Mouse (Mus musculus) megakaryocyte progenitor cell, adult 5-6 weeks (primary cell): ENCODE results near the gene Gm28048. TPM values are rescaled to one million over a fixed set of nuclear protein-coding genes. Genes with fewer than 3 reads are reported as not detected.

Experiments used
- ATAC-seq: replicated peaks from 2 replicates; pipeline ENCODE4 v1.8.0; 2016; ENCODE audit warnings: mild to moderate bottlenecking, moderate TSS enrichment, inconsistent platforms; ENCODE audit not compliant: poor library complexity
- total RNA-seq, 2 experiments: library from RNA; stranded (forward) in 1 of 2; stranded (reverse) in 1 of 2; fragments of 157-497, 149-512 nt in 1 of 2; fragments of 200-1000 nt in 1 of 2; gene quantifications; 2 replicates each; pipeline versions ENCODE4 v1.2.3 to v1.2.4; 2015 to 2017

Gene Gm28048
- total RNA-seq, 2 experiments from 2014 or later = 52.7 to 77.6 TPM

GRCm38 (mm10) chr11:22864305-22865060 lies 117.4 kb downstream of the Gm28048 start:
- ATAC-seq = peak; percentile 38

DNA sequence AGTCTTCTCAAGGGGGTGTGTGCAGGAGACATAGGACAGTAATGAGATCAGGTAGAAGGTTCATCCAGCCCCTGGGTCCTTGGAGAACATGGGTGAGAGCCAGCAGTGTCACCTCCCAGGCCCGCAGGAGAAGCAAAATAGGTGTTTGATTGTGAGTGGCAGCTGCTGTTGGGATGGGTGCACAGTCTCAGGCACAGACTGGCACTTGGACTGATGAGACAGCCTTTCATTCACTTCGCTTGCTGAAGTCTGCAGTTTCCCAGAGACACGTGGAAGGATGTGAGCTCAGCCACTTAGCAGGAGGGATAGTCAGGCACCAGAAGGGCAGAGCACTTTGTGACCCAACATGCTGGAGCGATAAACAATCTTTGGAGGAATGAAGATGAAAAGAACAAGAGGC lies 118.3 kb downstream of the Gm28048 start:
- no peak for ATAC-seq

DNA sequence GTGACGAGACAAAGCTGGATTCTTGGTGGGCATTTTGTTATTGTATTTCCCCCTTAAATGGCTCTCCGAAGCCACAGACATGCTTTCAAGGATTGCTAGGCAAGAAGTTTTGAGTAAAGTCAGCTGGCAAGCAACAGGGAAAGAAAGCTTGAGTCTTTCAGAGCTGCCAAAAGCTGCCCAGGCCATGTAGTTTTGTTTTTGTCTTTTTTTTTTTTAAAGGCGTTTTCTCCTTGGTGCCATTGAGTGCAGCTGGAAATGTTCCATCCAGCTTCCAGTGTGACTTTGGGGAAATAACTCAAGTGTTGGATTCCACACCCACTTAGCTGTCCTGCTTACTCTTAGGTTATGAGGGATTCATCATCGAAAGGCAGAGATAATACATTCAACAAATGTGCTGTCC lies 120.6 kb downstream of the Gm28048 start:
- no peak for ATAC-seq

GRCm38 (mm10) chr11:22860335-22861227 lies 121.3 kb downstream of the Gm28048 start, which contains the start of gene B3gnt2:
Gene B3gnt2 (minus strand): TSS chr11:22860961.
- peak; percentile 9 for ATAC-seq

GRCm38 (mm10) chr11:22859633-22860334 lies 122.1 kb downstream of the Gm28048 start:
- peak; percentile 59 for ATAC-seq

GRCm38 (mm10) chr11:22859301-22859632 lies 122.6 kb downstream of the Gm28048 start:
- peak; percentile 4 for ATAC-seq

- peak; percentile 10 for ATAC-seq
Measured at GRCm38 (mm10) chr11:22858441-22859300, 123.2 kb downstream of the Gm28048 start.

DNA sequence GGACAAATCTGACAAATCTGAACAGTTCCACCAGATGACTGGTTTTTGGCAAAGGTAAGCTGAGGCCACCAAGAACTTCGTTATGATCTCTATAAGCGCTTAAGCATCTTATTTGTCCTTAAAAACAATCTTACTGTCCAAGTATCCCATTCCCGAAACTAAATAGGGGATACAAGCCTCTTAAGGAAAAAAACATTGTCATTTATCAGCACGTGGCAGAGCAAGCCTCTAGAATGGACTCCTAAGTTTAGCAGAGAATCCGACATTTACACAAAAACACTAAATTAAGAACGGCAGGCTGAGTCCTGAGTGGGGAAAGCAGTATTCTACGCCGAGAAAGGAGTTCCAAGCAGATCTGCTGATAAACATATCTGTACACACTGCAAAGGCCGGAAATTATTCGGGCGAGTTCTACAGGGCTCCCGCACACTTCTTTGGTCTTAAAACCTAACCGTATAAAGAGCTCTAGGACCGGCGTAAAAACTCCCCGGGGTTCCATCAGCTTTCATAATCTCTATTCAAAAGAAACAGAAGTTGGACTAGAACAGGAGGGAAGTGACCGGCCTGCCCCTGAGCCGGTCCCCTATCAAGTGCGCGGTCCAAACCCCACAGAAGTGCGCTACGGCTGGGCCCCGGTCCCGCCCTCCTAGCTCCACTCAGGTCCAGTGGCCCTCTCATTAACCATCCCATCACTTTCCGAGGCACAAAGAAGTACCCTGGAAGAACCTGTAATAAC lies 124.0 kb downstream of the Gm28048 start:
- ATAC-seq = 0 out of 2 replicates have a peak, but pooled peaks have one; percentile 9

DNA sequence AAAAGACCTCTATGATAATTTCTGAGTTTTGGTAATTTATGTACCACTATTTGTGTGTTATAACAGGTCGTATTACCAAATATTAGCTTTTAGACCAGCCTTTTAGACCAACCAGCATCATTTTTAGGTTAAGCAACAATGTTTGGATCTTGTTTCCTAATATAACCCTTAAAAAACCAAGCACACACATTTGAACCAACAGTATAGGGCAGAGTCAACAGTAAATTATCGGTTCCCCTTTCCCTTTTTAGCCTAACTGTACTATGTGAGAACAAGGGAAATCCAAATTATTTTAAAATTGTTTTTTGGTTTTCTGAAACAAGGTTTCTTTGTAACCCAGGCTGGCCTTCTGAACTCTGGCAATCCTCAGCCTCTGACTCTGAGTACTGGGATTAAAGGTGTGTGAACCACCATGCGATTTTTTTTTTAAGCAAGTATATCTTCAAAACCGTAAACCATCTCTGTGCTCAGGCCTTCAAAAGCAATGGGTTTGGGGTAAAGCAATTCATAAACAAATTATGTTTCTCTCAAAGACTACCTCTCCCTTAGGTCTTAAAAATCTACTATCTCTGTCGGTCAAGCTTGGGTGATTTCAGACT lies 124.7 kb downstream of the Gm28048 start:
- ATAC-seq = no peak

DNA sequence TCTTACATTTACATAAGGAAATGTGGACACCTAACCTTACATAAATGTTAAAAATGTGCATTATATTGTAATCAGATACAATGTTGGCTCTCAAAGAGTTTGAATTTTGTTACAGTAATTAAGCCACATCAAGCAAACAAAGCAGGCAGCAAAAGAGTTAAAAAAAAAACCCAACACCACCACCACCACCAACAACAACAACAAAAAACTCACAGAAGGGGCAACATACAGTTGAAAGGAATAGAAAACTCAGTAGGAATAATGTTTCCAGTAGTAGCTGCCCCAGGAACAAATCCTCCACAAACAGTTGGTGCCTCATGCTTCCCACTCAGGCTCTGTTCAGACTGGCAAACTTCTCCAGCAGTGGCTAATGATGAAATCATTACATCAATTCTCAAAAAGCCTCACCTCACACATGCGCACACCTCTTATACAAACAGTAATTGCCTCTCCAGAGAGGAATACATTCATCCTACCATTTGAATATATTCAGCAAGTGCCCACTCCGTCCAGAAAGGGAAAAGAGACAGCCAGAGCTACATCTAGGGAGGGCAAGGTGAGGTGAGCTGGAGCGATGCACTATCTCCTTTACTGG lies 125.4 kb downstream of the Gm28048 start:
- ATAC-seq = no peak

DNA sequence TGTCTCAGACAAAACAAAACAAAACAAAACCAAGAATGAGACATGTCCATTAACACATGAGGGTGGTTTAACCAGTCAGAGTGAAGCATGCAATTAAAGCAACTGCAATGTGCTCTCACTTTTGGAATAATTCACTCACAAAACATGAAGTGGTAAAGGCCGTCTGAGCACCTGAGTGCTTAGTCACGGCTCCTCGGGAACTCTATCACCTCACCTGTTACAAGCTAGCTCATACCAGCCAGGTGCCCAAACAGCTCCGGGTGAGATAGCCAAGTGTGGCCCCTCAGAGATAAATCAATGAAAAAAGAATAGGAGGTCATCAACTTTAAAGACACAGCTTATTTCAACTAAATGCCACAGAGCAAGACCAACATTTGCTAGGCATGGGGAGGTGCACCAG lies 127.3 kb downstream of the Gm28048 start:
- ATAC-seq = no peak

- peak; percentile 47 for ATAC-seq
Measured at GRCm38 (mm10) chr11:22853477-22854157, 128.3 kb downstream of the Gm28048 start.

GRCm38 (mm10) chr11:22852510-22852909 lies 129.4 kb downstream of the Gm28048 start:
- no peak for ATAC-seq

DNA sequence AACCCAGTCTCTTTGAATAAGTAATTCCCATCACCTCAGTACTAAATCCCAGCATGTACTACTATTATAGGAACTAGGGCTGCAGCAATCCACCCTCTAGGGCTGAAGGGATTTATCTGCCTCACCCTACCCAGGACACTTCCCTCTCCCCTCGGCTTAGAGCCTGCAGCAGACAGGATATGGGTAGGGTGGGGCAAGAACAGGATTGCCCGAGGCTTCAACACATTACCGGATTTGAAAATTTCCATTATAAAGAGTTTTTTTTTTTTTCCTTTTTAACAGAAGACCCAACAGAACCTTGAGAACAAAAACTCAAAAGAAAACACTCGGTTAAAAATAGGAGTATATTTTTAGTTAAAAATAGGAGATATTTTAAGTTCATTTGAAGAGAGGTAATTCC lies 130.5 kb downstream of the Gm28048 start:
- peak; percentile 30 for ATAC-seq

DNA sequence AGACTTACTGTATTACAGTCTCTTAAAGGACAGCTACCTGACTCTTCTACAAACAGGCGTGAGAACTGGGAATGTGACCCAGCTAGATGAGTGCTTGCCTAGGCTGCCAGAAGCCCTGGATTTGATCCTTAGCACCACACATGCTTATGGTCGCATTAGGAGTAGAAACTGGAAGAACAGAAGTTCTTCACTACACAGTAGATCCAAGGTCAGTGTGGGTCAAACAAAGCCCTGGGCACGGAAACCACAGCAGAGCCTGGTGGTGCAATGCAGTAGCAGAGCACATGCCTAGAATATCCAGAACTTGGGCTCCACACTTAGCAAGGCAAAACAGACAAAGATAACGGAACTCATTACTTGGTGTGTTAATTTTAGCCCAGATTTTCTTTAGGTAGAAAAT lies 131.8 kb downstream of the Gm28048 start:
- peak; percentile 32 for ATAC-seq

- 0 out of 2 replicates have a peak, but pooled peaks have one; percentile 9 for ATAC-seq
Measured at GRCm38 (mm10) chr11:22848649-22849195, 133.2 kb downstream of the Gm28048 start.

DNA sequence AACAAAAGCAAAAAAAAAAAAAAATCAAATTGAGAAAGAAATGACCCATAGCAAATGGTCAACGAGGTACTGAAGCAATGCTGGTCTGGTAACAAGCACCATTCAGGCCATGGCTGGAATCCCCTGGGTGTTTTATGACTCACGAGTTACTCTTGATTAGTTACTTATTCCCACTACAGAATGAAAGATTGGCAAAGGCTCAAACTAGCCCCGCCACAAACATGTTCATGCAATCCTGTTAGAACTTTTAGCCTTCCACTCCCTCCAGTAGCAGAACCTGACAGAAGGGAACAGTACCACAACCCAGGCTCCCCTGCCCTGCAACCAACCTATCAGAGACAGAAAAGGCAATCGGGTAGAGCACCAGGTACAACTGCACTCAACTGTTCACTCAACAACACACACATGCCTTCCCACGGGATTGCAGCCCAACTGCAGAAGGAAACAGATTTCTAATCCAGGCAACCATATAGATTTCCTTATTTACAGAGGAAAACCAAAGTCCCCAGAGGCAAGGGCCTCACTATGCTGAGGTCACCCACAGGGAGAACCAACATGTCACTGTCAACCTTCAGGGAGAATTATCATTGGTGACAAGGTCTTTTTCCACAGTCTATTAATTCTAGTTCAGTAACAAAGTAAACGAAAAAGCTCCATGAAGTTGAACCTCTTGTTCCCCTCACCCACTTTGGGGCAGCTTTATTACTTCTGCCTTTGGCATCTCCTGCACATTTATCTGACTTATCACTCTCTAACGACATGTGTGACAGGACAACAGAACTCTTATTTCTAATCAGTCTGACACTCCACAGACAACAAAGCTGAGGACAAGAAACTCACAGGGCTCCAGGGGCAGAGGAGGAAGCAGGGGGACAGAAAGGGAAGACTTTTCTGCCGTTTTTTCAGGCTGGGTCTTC lies 133.9 kb downstream of the Gm28048 start:
- ATAC-seq = 0 out of 2 replicates have a peak, but pooled peaks have one; percentile 5
